Mouse (Mus musculus): ENCODE results near the gene Pdzrn3.

Pdzrn3 gene

DNA sequence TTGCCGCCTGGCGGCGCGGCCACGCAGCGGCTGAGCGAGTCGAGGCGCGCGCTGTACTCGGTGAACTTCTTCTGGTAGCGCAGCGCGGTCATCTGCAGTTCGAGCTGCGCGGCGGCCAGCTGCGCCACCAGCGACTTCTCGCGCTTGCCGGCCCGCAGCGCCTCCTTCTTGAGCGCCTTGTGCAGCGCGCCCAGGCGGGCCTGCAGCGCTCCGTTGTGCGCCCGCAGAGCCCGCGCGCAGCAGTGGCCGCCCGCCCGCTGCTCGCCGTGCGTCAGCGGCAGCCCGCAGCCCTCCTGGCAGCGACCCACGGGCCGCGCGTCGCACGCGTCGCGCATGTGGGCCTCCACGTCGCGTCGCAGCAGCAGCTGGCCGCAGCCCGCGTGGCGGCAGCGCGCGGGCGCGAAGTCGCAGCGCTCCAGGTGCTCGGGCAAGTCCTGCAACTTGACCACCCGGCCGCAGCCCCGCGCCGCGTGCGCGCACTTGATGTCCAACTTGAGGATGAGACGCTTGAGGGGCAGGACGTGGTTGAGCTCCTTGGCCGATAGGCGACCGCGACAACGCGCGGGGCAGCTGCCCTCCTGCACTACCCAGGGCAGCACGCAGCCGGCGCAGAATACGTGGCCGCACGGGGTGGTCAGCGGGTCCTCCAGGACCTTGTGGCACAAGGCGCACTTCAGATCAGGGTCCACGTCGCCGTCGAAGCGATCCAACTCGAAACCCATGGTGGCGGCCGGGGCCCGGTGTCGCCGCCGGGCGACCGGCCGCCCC, at the start of gene Pdzrn3:
Pdzrn3 (minus strand) TSS at position 731 of the 768 bp plus-strand sequence.
- peak; percentile 88 for DNase-seq (ENCODE audit: low read depth, low spot score)

DNA sequence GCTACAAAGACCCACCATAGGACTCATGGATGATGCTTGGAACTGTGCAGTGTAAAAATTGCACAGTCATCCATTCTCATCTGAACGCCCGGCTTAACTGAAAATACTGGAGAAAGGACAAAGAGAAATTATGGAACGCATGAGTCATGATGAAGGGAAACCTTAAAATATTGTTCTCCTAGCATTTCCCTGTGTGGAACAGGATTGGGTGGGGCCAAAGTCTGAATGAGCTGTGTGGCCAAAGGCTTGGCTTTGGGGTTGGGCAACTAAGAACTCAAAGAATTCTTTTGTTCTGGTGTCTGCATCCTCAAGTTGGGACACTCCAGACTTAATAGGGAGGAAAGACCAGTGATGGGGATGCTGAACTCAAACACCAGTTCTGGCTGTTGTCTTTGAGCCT, 49.6 kb upstream of the Pdzrn3 start:
- peak; percentile 75 for DNase-seq (ENCODE audit: low read depth, low spot score)

- DNase-seq (ENCODE audit: low read depth, low spot score) = no peak
These were observed 48.6 kb upstream of the Pdzrn3 start for GRCm38 (mm10) chr6:101426301-101426700.

DNA sequence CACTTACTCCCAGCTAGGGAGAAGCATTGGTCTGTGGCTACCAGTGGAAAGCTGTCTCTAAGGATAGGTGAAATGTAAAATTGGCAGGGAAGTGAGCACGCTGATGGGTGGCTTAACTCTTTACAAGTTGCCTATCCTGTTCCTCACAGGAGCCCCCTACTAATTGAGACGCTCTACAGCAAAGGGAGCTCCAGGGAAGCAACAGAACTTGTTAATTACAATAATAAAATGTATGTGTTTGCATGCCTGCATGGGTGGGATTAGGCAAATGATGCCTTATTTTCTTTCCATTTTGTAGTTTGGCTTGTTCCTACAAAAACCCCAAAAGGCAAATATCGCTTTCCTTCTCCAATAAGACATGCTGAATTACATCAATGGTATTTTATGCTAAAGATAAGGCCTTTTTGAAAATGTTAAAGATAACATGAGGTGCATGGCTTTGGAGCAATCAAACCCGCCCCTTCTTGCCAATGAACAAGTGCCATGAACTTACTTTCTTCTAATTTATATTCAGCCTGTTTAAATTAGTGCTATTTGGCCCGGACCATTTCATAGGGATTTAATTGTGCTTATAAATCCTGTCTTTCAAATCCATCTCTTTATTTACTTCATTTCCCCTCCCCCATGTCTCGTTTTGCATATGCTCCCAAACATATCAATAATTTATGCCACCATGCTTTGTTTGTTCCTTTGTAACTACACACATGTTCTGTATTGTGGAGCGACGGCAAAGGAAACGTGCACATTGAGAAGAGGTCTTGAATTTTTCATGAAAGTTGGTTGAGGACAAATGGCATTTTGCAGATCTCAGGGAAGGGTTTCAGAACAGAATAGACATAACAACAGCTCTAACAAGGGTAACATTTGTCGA, 44.6 kb upstream of the Pdzrn3 start:
- DNase-seq (ENCODE audit: low read depth, low spot score) = no peak

GRCm38 (mm10) chr6:101418213-101418612, 40.5 kb upstream of the Pdzrn3 start:
- DNase-seq (ENCODE audit: low read depth, low spot score) = no peak

DNA sequence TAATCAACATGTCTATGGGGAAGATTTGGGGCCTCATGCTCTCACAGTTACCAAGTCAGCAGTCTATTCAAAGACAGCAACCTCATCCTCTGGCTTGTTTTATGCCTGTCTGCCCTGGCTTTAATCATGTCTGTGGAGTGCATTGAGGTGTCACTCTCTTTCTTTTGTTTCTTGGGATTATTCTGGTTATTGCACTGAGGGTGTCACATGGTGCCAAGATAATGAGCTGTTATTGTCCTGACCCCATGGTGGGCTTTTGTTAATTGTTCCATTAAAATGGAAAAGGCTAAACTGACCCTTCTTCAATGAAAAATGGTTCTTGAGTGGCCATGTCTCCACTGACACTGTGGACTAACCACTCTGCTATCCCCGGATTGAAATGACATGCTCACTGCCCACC, 34.0 kb upstream of the Pdzrn3 start:
- DNase-seq (ENCODE audit: low read depth, low spot score) = no peak

- DNase-seq (ENCODE audit: low read depth, low spot score) = no peak
These were observed 33.4 kb upstream of the Pdzrn3 start for GRCm38 (mm10) chr6:101411064-101411463.

- no peak for DNase-seq (ENCODE audit: low read depth, low spot score)
These were observed 19.0 kb upstream of the Pdzrn3 start for GRCm38 (mm10) chr6:101396711-101397110.

GRCm38 (mm10) chr6:101395908-101396307, 18.2 kb upstream of the Pdzrn3 start:
- DNase-seq (ENCODE audit: low read depth, low spot score) = no peak

DNA sequence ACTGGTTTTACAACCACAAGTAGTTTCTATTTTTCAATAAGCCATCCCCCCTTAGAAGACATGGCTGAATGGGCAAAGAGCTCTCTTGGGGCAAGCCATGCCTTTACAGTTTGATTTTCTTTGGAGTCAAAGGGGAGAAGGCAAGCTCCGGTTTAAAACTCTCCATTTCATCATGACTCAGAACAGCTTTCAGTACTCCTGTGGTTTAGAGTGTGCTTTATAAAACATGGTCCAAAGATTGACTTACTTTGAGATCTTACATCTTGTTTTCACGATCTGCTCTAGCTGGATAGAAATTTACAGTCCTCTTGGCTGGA, 15.1 kb upstream of the Pdzrn3 start:
- no peak for DNase-seq (ENCODE audit: low read depth, low spot score)

- DNase-seq (ENCODE audit: low read depth, low spot score) = no peak
These were observed 14.6 kb upstream of the Pdzrn3 start for GRCm38 (mm10) chr6:101392107-101392800.

- no peak for DNase-seq (ENCODE audit: low read depth, low spot score)
These were observed 7.8 kb upstream of the Pdzrn3 start for GRCm38 (mm10) chr6:101385490-101385889.

DNA sequence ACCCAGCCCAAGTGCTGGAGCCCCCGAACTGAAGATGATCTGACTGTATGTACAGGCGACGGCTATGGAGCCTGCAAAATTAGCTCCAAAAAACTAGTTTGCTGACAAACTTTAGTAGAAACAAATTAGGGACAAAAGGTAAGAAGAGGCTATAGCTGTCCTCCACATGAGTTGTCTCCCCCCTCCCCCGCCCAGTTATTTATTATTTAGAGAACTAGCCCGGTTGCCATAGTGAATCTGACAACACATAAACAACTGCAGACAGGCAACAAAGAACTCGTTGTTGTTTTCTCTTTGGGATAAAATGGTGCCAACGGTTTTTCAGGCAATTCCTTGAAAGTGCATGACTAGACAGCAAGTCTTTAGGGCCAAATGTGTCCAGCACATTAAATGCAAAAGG, 7.3 kb upstream of the Pdzrn3 start:
- DNase-seq (ENCODE audit: low read depth, low spot score) = no peak

- peak; percentile 38 for DNase-seq (ENCODE audit: low read depth, low spot score)
These were observed 6.8 kb upstream of the Pdzrn3 start for GRCm38 (mm10) chr6:101384476-101384875.

DNA sequence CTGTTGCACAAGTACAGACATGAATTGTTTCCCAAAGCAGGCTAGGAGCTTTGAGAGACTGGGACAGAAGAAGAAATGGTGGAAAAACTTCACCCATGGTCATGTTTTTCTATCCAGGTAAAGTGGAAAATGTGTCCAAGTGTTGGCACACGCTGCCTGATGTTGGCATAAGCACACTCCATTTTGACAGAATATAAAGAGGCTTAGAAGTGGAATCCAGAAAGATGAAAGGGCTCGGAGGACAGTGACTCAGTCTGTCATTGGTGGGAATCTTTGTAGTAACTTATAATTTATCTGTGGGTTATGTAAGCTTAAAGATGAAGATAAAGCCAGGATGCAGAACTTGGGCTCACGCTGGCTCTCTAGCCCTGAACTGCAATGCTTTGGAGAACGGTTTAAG, 5.2 kb upstream of the Pdzrn3 start:
- DNase-seq (ENCODE audit: low read depth, low spot score) = no peak

DNA sequence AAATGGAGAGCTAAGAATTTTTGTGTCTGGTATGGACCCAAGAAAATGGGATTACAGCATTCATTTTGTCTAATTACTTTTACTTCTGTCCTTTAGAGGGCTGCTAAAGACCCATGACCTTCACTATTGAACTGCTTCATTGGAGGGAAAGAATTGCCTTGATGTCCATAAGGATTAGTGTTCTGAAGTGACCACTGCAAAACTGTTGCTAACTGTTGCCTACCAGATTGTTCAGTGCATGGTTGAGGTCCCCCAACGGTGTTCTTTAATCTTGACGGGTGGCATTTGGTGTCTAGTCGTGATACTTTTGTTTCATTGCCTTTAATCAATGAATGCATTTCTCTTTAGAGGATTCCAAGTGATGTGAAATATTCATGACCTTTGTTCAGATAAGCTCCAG, 1.8 kb upstream of the Pdzrn3 start:
- DNase-seq (ENCODE audit: low read depth, low spot score) = no peak

DNA sequence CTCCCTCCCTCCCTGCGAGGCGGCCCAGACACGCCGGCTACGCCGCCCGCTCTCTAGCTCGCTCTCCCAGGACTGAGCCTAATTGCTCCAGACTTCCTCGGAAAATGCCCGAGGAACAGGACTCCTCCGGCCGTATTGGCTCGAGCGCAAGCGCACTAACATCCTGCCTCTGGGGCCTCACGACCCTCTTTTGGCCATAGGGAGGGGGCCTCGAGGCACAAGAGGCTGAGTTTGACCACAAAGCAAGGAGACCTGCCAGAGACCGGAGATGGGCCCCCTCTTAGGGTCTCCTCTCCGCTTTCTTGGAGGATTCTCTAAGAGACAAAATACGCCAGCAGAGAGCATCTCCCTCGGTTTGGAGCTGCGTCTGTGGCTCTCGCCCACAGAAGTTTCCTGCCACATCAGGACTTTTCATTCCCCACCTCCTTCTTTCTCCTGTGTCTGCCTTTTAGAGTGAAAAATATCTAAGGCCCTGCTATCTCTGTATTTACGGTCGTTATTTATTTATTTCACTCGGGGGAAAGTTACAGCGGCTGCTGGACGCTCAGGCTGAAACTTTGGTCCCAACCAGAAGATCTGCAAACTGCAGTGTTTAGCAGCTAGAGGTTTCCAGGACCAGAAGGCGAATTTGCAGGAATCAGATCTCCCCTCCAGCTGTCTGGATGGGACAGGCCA, 375 bp upstream of the Pdzrn3 start:
- peak; percentile 89 for DNase-seq (ENCODE audit: low read depth, low spot score)

DNA sequence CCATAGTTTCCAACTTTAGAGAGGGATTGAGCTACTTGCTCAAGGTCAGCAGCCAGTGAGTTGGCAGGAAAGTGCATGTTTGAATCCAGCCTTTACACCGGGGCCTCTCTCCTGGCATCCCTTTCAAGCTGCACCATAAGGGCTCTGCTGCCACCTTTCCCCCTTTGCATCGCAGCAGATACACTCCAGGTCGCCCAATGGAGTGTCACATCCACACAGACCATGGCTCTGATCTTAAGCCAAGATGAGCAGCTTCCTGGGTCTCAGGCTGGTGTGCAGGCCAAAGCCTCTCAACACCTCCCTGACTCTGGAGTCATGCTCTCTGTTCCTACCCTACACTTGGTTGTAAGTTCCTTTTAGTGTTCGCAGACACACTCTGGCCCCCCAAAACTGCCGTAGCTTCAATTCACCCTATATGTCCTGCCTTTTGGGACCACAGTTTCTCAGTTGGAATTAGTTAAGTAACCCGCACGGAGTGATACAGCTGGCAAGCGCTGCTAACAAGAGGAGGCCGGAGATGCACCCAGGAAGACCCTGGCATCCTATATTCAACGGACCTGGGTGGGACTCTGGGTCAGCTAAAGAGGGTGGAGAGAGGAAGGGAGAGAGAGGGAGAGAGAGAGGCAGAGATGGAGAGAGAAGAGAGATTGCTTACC, 1.1 kb downstream of the Pdzrn3 start:
- peak; percentile 61 for DNase-seq (ENCODE audit: low read depth, low spot score)

GRCm38 (mm10) chr6:101376049-101376448, 1.6 kb downstream of the Pdzrn3 start:
- no peak for DNase-seq (ENCODE audit: low read depth, low spot score)

DNA sequence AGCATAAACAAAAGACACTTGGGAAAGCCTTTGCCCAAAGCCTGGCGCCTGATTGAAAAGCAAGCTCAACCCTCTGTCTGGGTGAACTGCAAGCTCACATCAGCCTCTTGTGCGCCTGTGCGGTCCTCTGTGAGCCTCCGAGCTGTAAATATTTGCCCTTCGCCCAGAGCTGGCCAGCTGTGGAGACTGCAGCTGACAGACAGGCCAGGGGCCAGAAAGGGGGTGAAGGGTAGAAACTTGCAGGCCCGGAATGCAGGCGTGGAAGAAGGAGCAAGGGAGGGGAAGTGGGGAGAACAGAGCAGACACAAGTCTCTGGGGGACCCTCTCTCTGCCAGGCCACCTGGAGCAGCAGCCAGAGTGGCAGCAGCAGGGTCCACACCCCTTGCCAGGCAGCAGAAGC, 3.0 kb downstream of the Pdzrn3 start:
- peak; percentile 95 for DNase-seq (ENCODE audit: low read depth, low spot score)

GRCm38 (mm10) chr6:101374186-101374585, 3.5 kb downstream of the Pdzrn3 start:
- no peak for DNase-seq (ENCODE audit: low read depth, low spot score)

Measured in 3T3-L1 (cell line).